Mouse (Mus musculus) forebrain, postnatal 0 days (tissue): ENCODE results near the gene Zar1. TPM values are rescaled to one million over a fixed set of nuclear protein-coding genes. Genes with fewer than 3 reads are reported as not detected.
A peak's percentile ranks its signal among the peaks of the same experiment; 100 is the strongest.
"Not testable (repeated sequence)": the region's sequence is repeated elsewhere in the genome, so short reads cannot be mapped to it uniquely, and the experiment has no call there.

Source experiments
- ATAC-seq: fragments of 200-750 bp; cut with Nextera tagmentation; 2 replicates; pipeline ENCODE4 v1.8.0; 2017; ENCODE audit warnings: mild to moderate bottlenecking, moderate library complexity
- DNase-seq: peaks from one replicate; pipeline ENCODE4 v3.0.0-alpha.2; 2015
- H3K27ac ChIP-seq: fragments of 300-500 bp; sonication (generic); 2 replicates; pipeline ENCODE4 v1.5.1; 2014; ENCODE audit warnings: low read depth, mild to moderate bottlenecking, antibody characterized with exemption, low read length, moderate library complexity, mixed read lengths
- H3K27me3 ChIP-seq: fragments of 300-500 bp; sonication (generic); 2 replicates; pipeline ENCODE4 v1.6.1; 2014; ENCODE audit warnings: mild to moderate bottlenecking, low read length, mixed read lengths; ENCODE audit not compliant: insufficient read depth
- H3K36me3 ChIP-seq: fragments of 300-500 bp; sonication (generic); 2 replicates; pipeline ENCODE4 v1.6.1; 2014; ENCODE audit warnings: mild to moderate bottlenecking, moderate library complexity; ENCODE audit not compliant: insufficient read depth
- H3K4me1 ChIP-seq: fragments of 300-500 bp; sonication (generic); 2 replicates; pipeline ENCODE4 v1.6.1; 2014; ENCODE audit warnings: antibody characterized with exemption; ENCODE audit not compliant: insufficient read depth
- H3K4me2 ChIP-seq: fragments of 300-500 bp; sonication (generic); 2 replicates; pipeline ENCODE4 v1.6.1; 2014; ENCODE audit warnings: low read depth, mild to moderate bottlenecking, moderate library complexity
- H3K4me3 ChIP-seq: fragments of 300-500 bp; sonication (generic); 2 replicates; pipeline ENCODE4 v1.5.1; 2014; ENCODE audit warnings: low read depth, low read length, mixed read lengths
- H3K9ac ChIP-seq: fragments of 300-500 bp; sonication (generic); 2 replicates; pipeline ENCODE4 v1.6.1; 2014; ENCODE audit warnings: mild to moderate bottlenecking
- H3K9me3 ChIP-seq: fragments of 300-500 bp; sonication (generic); 2 replicates; pipeline ENCODE4 v1.6.1; 2016; ENCODE audit warnings: low read length
- CTCF ChIP-seq: sonication (generic); IDR thresholded peaks from 2 replicates; pipeline ENCODE4 v1.5.1; 2016; ENCODE audit warnings: antibody characterized with exemption, control low read depth, low read depth
- WGBS: fragments of 180-500 bp; shearing (Covaris S2); extraction: QIAGEN DNeasy Blood & Tissue Kit; methylation state at CpG from one replicate; pipeline ENCODE4 v1.1.7; 2014; 5-methylcytosine and 5-hydroxymethylcytosine counted together
- polyA plus RNA-seq: library from polyadenylated mRNA; unstranded; fragments of >200 nt; fragmentation: Nextera tagmentation; extraction: Ambion mirVana; gene quantifications from 2 replicates; pipeline ENCODE4 v1.2.1, GENCODE M21; 2015
- total RNA-seq: library from RNA; depleted of rRNA; stranded (reverse); fragments of >200 nt; gene quantifications from 2 replicates; pipeline ENCODE4 v1.2.3, GENCODE M21; 2014; rRNA removed

Gene Zar1
- total RNA-seq (1.1 and 2.4 TPM in 2 replicates), polyA plus RNA-seq (2.8 and 3.4 TPM in 2 replicates)

DNA sequence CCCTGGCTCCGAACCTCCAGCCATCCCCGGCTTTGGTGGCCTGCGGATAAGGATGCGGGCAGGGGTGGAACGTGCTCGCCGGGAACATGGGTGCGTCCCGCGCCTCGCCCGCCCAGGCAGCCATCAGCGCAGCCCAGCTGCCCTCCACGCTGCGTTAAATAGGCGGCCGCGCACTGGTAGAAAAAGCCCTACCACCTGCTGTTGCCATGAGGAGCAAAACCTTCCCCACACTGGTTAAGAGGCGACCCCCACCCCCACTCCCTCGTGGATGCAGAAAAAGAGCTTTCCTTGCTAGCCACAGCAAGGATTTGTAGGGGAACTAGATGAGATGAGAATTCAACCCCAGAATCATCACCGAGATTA is at the start of gene Zar1:
Zar1 (minus strand) TSS at position 285 of the 363 bp plus-strand sequence.
- Histone ChIP-seq H3K4me2 (peak within 1 kb of the TSS; percentile 55), H3K9ac (peak within 1 kb of the TSS; percentile 44), H3K4me3 (peak within 1 kb of the TSS; percentile 32)
- not testable (repeated sequence) for H3K9me3 ChIP-seq, H3K4me1 ChIP-seq, H3K27ac ChIP-seq, H3K27me3 ChIP-seq, DNase-seq, H3K36me3 ChIP-seq
- peak; percentile 56; the same call in 1 of the 2 replicates for ATAC-seq
- whole genome bisulfite sequencing: 11% methylated on average over 19 of the region's 21 CpGs

DNA sequence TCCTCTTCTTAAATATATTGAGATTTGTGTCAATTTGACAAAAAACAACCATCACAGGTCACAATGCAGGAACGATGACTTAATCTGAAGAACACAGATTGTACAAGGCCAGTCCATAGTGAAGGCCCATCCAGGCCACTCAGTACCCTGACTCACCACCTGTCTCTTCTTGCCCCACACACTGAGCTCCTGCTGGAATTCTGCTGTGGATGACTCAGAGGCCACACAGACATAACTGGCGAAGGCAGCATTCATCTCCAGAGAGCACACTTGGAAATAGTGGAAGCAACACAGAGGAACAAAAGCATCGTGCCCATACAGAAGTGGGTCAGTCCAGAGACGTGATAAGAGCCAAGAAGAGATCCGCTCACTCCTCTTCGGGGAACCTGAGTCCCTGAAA is 49.0 kb upstream of the Zar1 start:
- H3K9ac ChIP-seq: no peak overlapping the region
- ATAC-seq (no peak), DNase-seq (no peak)
- no peaks in the 10 kb centered on the region for H3K27me3 ChIP-seq
- no peak overlapping the region for H3K4me2 ChIP-seq
- no peaks in the 10 kb centered on the region for H3K36me3 ChIP-seq
- no peaks in the 10 kb centered on the region for H3K4me1 ChIP-seq
- H3K9me3 ChIP-seq: no peaks in the 10 kb centered on the region
- no peak overlapping the region for H3K27ac ChIP-seq
- H3K4me3 ChIP-seq: no peak overlapping the region
- WGBS: 92% methylated on average over 6 of the region's 6 CpGs
- no peak for TF ChIP-seq CTCF

DNA sequence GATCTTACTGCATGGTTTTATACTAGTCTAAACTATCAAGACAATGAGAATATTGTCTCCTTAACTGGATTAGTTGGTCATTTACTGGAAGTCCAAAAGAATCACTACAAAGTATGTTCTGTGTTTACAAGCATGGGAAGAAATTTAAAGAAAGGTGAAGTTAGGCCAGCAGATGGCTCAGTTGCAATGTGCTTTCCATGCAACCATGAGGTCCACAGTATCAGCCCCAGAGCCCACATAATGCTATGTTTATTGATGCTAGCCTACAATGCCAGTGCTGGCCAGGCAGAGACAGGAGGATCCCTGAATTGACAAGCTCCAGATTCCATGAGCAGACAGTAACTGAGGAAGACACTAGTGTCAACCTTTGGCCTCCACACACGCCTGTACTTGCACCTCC is 40.0 kb upstream of the Zar1 start:
- ATAC-seq: no peak

DNA sequence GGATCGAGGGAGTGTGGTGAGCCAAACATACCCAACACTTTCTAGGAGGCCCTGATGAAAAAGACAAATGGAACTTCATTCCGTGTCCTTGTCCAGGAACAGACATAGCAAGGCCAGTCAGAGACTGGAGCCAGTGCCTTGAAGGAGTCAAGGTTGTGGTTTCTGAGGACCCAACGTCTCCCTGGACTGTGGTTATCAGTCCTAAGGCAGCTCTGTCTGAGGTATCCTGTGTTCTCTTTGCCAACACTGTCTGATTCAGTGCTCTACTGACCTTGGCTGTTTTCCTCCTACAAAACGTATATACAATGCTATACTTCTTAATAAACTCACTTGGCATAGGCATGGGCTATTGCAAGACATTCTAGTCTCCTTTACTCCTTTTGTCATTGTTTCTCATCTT is 36.4 kb upstream of the Zar1 start:
- no peak overlapping the region for H3K4me2 ChIP-seq
- no peak for ATAC-seq
- H3K9ac ChIP-seq: no peak overlapping the region
- H3K36me3 ChIP-seq: no peaks in the 10 kb centered on the region
- no peaks in the 10 kb centered on the region for H3K9me3 ChIP-seq
- no peaks in the 10 kb centered on the region for H3K4me1 ChIP-seq
- no peak for DNase-seq
- H3K4me3 ChIP-seq: no peak overlapping the region
- WGBS: 80% methylated on average over 4 of the region's 4 CpGs
- TF ChIP-seq CTCF: no peak
- H3K27me3 ChIP-seq: no peaks in the 10 kb centered on the region
- H3K27ac ChIP-seq: no peak overlapping the region

More for the DNA sequence above, 40.0 kb upstream of the Zar1 start:
- H3K9ac ChIP-seq: no peak overlapping the region
- no peak for DNase-seq
- no peaks in the 10 kb centered on the region for H3K4me1 ChIP-seq
- no peak for TF ChIP-seq CTCF
- H3K36me3 ChIP-seq: no peaks in the 10 kb centered on the region
- no peaks in the 10 kb centered on the region for H3K9me3 ChIP-seq
- no peak overlapping the region for H3K27ac ChIP-seq
- no peak overlapping the region for H3K4me2 ChIP-seq
- 85% methylated on average over 1 of the region's 1 CpGs for WGBS
- H3K27me3 ChIP-seq: no peaks in the 10 kb centered on the region
- H3K4me3 ChIP-seq: no peak overlapping the region

DNA sequence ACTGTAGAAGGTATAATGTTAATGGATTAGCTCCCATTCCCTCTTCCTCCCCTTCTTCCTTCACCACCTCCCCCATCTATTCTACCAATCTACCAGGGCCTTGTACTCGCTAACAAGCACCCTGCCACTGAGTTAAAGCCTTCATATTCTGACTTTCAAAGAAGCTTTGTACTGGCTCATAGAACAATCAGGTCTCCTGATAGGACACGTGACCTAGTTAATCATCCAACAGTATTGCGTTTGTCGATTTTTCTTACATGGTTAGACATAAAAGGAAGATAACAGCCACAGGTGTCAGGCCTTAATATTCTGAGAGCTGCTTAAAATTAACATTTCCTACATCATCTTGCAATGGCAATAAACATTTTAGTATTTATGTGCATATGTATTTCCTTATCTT is 22.1 kb upstream of the Zar1 start:
- H3K9me3 ChIP-seq: no peaks in the 10 kb centered on the region
- no peak overlapping the region for H3K9ac ChIP-seq
- H3K4me2 ChIP-seq: no peak overlapping the region
- TF ChIP-seq CTCF: no peak
- DNase-seq: no peak
- ATAC-seq: no peak
- H3K27ac ChIP-seq: no peak overlapping the region
- WGBS: 89% methylated on average over 4 of the region's 4 CpGs
- no peaks in the 10 kb centered on the region for H3K36me3 ChIP-seq
- no peaks in the 10 kb centered on the region for H3K27me3 ChIP-seq
- H3K4me3 ChIP-seq: no peak overlapping the region
- no peaks in the 10 kb centered on the region for H3K4me1 ChIP-seq

DNA sequence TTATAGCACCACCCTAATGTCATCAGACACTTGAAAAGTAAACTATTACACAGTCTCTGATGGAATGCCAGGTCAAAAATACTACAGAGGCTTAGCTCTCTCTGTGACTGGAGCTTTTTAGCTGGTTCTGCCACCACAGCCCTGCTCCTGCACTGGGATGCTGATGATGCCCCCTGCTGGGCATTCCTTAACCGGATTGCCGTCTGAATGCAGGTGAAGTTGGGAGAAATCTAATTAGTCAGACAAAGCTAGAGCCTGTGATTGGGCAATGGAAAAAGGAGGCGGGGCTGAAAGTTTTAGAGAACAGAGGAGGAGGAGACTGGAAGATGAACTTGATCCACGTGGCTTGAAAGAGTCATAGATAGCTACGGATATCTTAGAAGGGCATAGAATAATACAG is 20.0 kb upstream of the Zar1 start:
- H3K27me3 ChIP-seq: no peaks in the 10 kb centered on the region
- ATAC-seq: no peak; the same call in 1 of the 2 replicates
- no peaks in the 10 kb centered on the region for H3K4me1 ChIP-seq
- H3K27ac ChIP-seq: no peak overlapping the region
- no peaks in the 10 kb centered on the region for H3K9me3 ChIP-seq
- no peak overlapping the region for H3K4me3 ChIP-seq
- no peak overlapping the region for H3K4me2 ChIP-seq
- H3K9ac ChIP-seq: no peak overlapping the region
- peak; percentile 23 for TF ChIP-seq CTCF
- 9% methylated on average over 5 of the region's 5 CpGs for WGBS
- no peaks in the 10 kb centered on the region for H3K36me3 ChIP-seq
- DNase-seq: peak; percentile 27

DNA sequence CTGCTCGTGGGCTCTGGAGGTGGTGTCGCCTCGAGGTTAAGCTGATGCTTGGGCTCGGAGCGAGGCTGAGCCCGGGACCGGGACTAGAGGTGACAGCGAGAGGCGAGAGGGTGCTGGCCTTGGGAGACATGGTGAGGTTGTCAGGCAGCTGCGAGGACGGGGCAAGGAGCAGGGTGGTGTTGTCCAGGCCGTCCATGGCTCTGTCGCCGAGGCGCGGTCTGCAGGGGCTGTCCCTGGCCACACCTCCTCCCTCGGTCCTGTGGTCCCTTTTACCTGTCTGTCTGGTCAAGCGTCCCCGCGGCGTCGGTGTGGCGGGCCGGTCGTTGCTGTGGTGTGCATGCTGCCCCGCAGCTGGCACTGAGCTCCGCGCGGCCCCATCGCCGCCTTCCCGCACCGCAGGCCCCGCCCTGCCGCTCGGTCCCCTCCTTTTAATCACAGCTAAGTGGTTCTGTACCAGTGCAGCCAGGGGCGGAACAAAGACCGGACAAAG is 6.2 kb upstream of the Zar1 start, which contains the start of gene Gm5868:
Gm5868 (minus strand) TSS at position 360 of the 490 bp plus-strand sequence.
- Histone ChIP-seq H3K9ac (0 out of 2 replicates have a peak within 1 kb of the TSS, but pooled peaks have one; percentile 31), H3K36me3 (no peaks in the 10 kb centered on the region), H3K4me3 (peak within 1 kb of the TSS; percentile 31), H3K27me3 (no peaks in the 10 kb centered on the region), H3K9me3 (no peaks in the 10 kb centered on the region), H3K4me2 (peak within 1 kb of the TSS; percentile 56), H3K27ac (no peak within 1 kb of the TSS), H3K4me1 (no peaks in the 10 kb centered on the region)
- ATAC-seq (peak; percentile 72), DNase-seq (no peak)
- WGBS: 4% methylated on average over 37 of the region's 38 CpGs
- no peak for TF ChIP-seq CTCF

DNA sequence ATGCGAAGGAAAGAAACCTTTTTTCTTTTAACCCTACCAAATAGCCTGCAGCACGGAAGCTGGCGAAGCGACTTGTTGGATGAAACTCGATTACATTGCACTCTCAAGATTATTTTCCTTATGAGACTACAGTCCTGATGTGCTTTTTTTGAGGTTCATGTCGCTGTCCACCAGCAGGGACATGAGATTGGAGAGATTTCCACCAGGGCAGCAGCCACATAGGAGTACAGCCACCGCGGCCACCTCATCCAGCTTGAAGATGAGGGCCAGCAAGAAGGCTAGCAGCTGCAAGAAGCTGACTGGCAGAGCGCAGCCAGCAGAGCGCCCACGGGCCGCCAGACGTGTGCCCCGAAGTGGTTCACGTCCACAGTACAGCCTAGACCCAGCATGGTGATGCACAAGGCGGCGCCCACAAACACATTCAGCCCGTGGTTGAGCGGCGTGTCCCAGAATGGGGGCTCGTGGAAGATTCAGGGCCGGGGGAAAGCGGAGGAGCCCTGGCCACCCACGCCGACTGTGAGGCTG is 5.7 kb upstream of the Zar1 start:
- DNase-seq, H3K9me3 ChIP-seq, H3K27me3 ChIP-seq, H3K27ac ChIP-seq, H3K4me1 ChIP-seq, H3K36me3 ChIP-seq: not testable (repeated sequence)
- peak; percentile 69 for ATAC-seq
- Histone ChIP-seq H3K4me2 (peak overlapping the region; percentile 56), H3K9ac (0 out of 2 replicates have a peak overlapping the region, but pooled peaks have one; percentile 31), H3K4me3 (peak overlapping the region; percentile 31)
- 48% methylated on average over 25 of the region's 25 CpGs for WGBS
